Mouse (Mus musculus): ENCODE data around the gene Ubqln4.
A peak's percentile ranks its signal among the peaks of the same experiment; 100 is the strongest.
"Not testable (repeated sequence)": the region's sequence is repeated elsewhere in the genome, so short reads cannot be mapped to it uniquely, and the experiment has no call there.

The Ubqln4 gene

DNA sequence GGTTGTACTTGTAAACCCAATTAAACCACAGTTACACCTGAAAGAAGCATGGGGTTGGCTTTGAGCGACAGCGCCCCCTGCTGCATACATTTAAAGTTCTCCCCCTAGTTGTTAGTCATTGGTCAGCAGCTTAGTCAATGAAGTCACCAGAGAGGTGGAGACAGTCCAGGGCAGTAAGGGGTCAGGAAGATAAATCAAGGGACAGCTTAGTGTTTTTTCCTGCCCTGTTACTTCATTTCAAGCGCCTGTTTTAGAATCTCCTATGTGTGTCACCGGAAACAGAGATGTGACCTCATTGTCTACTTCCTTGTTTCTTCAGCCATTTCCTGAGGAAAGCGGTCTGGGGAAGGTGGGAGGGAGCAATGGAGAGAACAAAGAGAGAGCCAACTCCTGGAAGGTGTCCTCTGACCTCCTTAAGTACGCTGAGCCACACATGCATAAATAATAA lies 50.2 kb downstream of the Ubqln4 start:
- peak; percentile 76 for DNase-seq (ENCODE audit: low read depth, low spot score)

GRCm38 (mm10) chr3:88604863-88605262 lies 51.3 kb downstream of the Ubqln4 start:
- DNase-seq (ENCODE audit: low read depth, low spot score), result no peak

GRCm38 (mm10) chr3:88605666-88606065 lies 52.1 kb downstream of the Ubqln4 start, which contains the start of gene Arhgef2:
Gene Arhgef2, plus strand, starts transcription at chr3:88605966.
- not testable (repeated sequence) for DNase-seq (ENCODE audit: low read depth, low spot score)

GRCm38 (mm10) chr3:88607065-88607757 lies 53.7 kb downstream of the Ubqln4 start:
- DNase-seq (ENCODE audit: low read depth, low spot score), result peak; percentile 93

DNA sequence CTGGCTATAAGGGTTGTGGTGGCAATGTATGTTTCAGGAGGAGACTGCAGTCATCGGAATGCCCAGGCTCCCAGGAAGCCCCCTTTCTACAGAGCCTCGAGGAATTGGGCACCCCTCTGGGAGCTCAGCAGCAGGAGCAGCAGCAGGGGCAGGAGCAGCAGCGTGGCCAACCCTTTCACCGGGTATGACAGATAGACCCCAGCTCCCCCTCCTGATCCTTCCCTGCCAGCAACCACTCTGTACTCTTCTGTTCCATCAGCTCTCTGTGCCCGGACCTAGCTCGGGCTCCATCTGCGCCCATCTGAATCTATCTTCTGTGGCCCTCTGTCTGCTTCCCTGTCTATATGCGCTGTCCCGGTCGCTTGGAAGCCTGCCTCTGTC lies 54.2 kb downstream of the Ubqln4 start:
- DNase-seq (ENCODE audit: low read depth, low spot score), result no peak

DNA sequence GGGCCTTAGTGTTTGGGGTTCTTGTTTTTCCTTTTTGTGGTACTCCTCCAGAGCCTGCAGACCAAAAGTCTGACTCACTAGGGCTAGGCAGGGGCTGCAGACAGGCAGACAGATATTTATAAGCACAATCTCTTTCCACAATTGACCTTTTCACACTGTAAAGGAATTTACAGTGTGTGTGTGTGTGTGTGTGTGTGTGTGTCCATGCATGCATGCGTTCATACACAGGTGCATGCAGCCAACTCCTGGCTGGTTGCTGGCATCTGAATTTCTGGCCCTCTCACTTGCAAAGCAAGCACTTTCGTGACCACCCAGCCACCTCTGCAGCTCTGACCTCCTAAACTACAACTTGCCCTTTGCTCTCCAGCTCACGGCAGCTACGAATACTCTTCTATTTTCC lies 55.5 kb downstream of the Ubqln4 start:
- no peak for DNase-seq (ENCODE audit: low read depth, low spot score)

DNA sequence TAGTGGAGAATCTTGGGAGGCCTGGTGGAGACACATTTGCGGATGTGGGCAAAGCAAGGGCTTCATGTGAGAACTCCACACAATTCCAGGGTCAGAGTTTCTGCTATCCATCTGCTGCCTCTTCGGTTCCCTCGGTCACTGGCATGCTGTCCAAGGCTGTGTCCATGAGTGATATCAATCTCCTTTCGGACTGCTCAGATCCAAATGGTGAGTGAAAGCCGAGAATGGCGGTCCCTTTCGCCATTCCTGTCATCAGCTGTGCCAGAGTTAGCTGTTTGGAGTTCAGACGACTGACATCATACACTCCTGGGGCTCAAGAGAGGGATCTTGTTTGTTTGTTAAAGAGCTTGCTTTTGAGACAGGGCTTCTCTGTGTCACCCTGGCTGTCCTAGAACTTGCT lies 60.9 kb downstream of the Ubqln4 start:
- no peak for DNase-seq (ENCODE audit: low read depth, low spot score)

- no peak for DNase-seq (ENCODE audit: low read depth, low spot score)
Observed at GRCm38 (mm10) chr3:88615117-88615516, 61.6 kb downstream of the Ubqln4 start.

GRCm38 (mm10) chr3:88615902-88616391 lies 62.4 kb downstream of the Ubqln4 start:
- DNase-seq (ENCODE audit: low read depth, low spot score), result no peak

GRCm38 (mm10) chr3:88616951-88617500 lies 63.5 kb downstream of the Ubqln4 start:
- no peak for DNase-seq (ENCODE audit: low read depth, low spot score)

DNA sequence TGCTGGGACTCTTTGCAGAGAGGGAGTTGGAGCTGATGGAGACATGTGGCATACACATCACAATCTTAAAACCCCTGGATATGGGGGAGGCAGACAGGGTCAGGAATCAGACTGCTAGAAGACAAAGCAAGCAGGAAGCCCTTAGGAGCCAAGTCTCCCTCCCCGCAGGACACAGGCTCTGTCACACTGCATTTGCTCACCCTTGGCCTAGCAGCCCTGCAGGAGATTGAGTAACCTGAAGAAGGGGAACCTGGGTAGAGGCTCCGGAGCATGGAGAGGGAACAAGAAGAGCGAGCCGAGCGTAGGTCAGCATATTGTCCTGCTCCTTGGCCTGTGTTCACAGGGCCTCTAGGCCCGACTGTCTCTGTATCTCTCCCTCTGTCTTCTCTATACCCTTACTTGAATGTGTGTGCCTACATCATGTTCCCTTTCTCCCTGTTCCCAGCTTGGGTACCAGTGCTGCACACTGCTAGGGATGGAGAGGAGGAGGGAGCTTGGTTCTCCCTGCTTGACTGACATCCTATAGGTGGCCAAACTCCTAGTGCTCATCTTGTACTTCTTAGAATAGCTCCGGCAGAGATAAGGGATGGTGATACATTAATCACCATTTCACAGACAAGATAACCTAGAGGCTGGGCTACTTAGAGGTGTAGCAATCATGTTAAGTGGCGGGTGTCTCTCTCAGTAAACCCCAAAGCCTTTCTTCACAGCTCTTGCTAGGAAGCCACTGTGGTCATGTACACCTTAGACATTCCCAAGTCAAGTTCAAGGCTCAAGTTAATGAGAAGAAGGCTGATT lies 64.7 kb downstream of the Ubqln4 start:
- DNase-seq (ENCODE audit: low read depth, low spot score), result no peak

Data from mesoderm, embryonic 11.5 days (tissue).